Mouse (Mus musculus) ES-Bruce4 (cell line): ENCODE measurements around the gene Kif3b.

Experiments used
- CTCF ChIP-seq: IDR thresholded peaks from one replicate; pipeline ENCODE4 v1.8.1; 2011; ENCODE audit warnings: low read depth, low read length
- POLR2A ChIP-seq: IDR thresholded peaks from one replicate; pipeline ENCODE4 v1.8.1; 2011; ENCODE audit warnings: low read length; ENCODE audit not compliant: insufficient read depth

GRCm38 (mm10) chr2:153286524-153286923 lies 4.7 kb upstream of the Kif3b start:
- TF ChIP-seq POLR2A (no peak), CTCF (no peak)
